Mouse (Mus musculus) neural tube, embryonic 14.5 days (tissue): ENCODE results near the gene Dhfr. TPM values are rescaled to one million over a fixed set of nuclear protein-coding genes. Genes with fewer than 3 reads are reported as not detected.
"Not testable (repeated sequence)": the region's sequence is repeated elsewhere in the genome, so short reads cannot be mapped to it uniquely, and the experiment has no call there.

Experiments used
- ATAC-seq: fragments of 200-750 bp; cut with Nextera tagmentation; 2 replicates; pipeline ENCODE4 v1.8.0; 2017; ENCODE audit warnings: low read depth, mild to moderate bottlenecking, moderate TSS enrichment, moderate library complexity
- H3K27ac ChIP-seq: fragments of 300-500 bp; sonication (generic); 2 replicates; pipeline ENCODE4 v1.5.1; 2014; ENCODE audit warnings: low read depth, mild to moderate bottlenecking, control low read depth, low read length, moderate library complexity, mixed read lengths
- H3K27me3 ChIP-seq: fragments of 300-500 bp; sonication (generic); 2 replicates; pipeline ENCODE4 v1.6.1; 2014; ENCODE audit warnings: low read length; ENCODE audit not compliant: control insufficient read depth, insufficient read depth
- H3K36me3 ChIP-seq: fragments of 300-500 bp; sonication (generic); 2 replicates; pipeline ENCODE4 v1.6.1; 2014; ENCODE audit warnings: low read length, mixed read lengths; ENCODE audit not compliant: control insufficient read depth, insufficient read depth
- H3K4me1 ChIP-seq: fragments of 300-500 bp; sonication (generic); 2 replicates; pipeline ENCODE4 v1.6.1; 2014; ENCODE audit warnings: low read length; ENCODE audit not compliant: control insufficient read depth, insufficient read depth
- H3K4me2 ChIP-seq: fragments of 300-500 bp; sonication (generic); 2 replicates; pipeline ENCODE4 v1.6.1; 2014; ENCODE audit warnings: mild to moderate bottlenecking, low read depth, low read length, control low read depth
- H3K4me3 ChIP-seq: fragments of 300-500 bp; sonication (generic); 2 replicates; pipeline ENCODE4 v1.5.1; 2014; ENCODE audit warnings: low read depth, low read length, control low read depth, mixed read lengths
- H3K9ac ChIP-seq: fragments of 300-500 bp; sonication (generic); replicated peaks from 2 replicates; pipeline ENCODE4 v1.6.1; 2014; ENCODE audit warnings: low read depth, mild to moderate bottlenecking, control low read depth, low read length, mixed read lengths
- H3K9me3 ChIP-seq: fragments of 300-500 bp; sonication (generic); 2 replicates; pipeline ENCODE4 v1.6.1; 2016; ENCODE audit warnings: low read length; ENCODE audit not compliant: control insufficient read depth
- WGBS: fragments of 180-500 bp; shearing (Covaris S2); extraction: QIAGEN DNeasy Blood & Tissue Kit; methylation state at CpG from one replicate; pipeline ENCODE4 v1.1.7; 2014; 5-methylcytosine and 5-hydroxymethylcytosine counted together
- polyA plus RNA-seq: library from polyadenylated mRNA; unstranded; fragments of >200 nt; fragmentation: Nextera tagmentation; extraction: Ambion mirVana; gene quantifications from 2 replicates; pipeline ENCODE4 v1.2.1, GENCODE M21; 2014

The Dhfr gene
- polyA plus RNA-seq, 1 experiment from 2014 or later = 3.2 TPM

DNA sequence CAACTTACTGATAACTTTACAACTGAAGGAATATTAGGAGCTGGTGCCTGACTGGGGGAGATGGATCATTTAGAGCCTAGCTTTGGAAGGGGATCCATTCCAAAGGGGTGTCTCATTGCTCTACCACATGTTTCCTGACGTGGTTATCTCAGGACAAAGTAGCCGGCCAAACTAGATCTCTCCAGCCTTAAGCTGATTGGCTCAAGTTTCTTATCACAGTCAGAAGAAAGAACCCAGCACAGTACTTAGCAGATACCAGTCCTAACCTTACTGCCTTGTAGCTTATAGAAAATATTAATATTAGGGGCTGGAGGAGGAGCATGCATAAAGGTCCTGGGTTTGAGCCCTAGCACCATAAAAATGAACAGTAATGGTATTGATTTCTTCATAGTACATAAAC is 7.1 kb downstream of the Dhfr start:
- no peak overlapping the region for H3K9ac ChIP-seq
- H3K4me1 ChIP-seq = no peaks in the 10 kb centered on the region
- H3K36me3 ChIP-seq = no peaks in the 10 kb centered on the region
- no peak for ATAC-seq
- no peaks in the 10 kb centered on the region for H3K9me3 ChIP-seq
- no peaks in the 10 kb centered on the region for H3K27me3 ChIP-seq
- H3K4me3 ChIP-seq = no peak overlapping the region
- WGBS = 93% methylated on average over 2 of the region's 2 CpGs
- no peak overlapping the region for H3K27ac ChIP-seq
- H3K4me2 ChIP-seq = no peak overlapping the region

GRCm38 (mm10) chr13:92365312-92365711 is 10.8 kb downstream of the Dhfr start:
- WGBS = 86% methylated on average over 4 of the region's 4 CpGs
- H3K27ac ChIP-seq = no peak overlapping the region
- H3K27me3 ChIP-seq = no peaks in the 10 kb centered on the region
- no peak overlapping the region for H3K9ac ChIP-seq
- no peak for ATAC-seq
- H3K4me3 ChIP-seq = no peak overlapping the region
- H3K4me1 ChIP-seq = no peaks in the 10 kb centered on the region
- H3K36me3 ChIP-seq = no peaks in the 10 kb centered on the region
- no peak overlapping the region for H3K4me2 ChIP-seq
- no peaks in the 10 kb centered on the region for H3K9me3 ChIP-seq

DNA sequence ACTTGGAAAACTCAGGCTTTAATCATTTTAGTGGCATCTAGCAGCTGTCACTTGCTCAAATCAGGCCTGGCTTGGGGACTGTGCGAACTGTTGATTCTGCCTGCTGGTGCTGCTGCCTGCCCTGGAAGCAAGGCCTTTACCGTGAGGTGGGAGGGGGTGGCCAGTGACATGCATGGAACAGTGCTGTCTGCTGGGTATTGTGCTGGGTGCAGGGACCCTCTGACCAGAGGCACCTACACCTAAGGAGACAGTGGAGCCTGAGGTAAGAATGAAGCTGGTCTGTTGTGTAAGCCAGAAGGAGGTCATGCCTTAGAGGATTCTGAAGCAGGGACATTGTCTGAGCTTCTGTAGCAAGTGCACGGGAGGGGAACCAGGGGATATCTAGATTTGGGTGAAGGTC is 16.3 kb downstream of the Dhfr start:
- Histone ChIP-seq H3K4me3 (no peak overlapping the region), H3K9ac (no peak overlapping the region), H3K27me3 (no peaks in the 10 kb centered on the region), H3K4me1 (no peaks in the 10 kb centered on the region), H3K4me2 (no peak overlapping the region), H3K27ac (no peak overlapping the region), H3K36me3 (no peaks in the 10 kb centered on the region), H3K9me3 (no peaks in the 10 kb centered on the region)
- no peak for ATAC-seq
- WGBS = 98% methylated on average over 3 of the region's 3 CpGs

- H3K9me3 ChIP-seq, H3K9ac ChIP-seq, H3K4me2 ChIP-seq, H3K4me3 ChIP-seq, H3K36me3 ChIP-seq, H3K27ac ChIP-seq, H3K4me1 ChIP-seq, H3K27me3 ChIP-seq, ATAC-seq: not testable (repeated sequence)
- 85% methylated on average over 6 of the region's 6 CpGs for WGBS
Observed at GRCm38 (mm10) chr13:92371466-92371865, 16.9 kb downstream of the Dhfr start.

GRCm38 (mm10) chr13:92387367-92387766 is 32.8 kb downstream of the Dhfr start:
- Histone ChIP-seq H3K4me1 (no peaks in the 10 kb centered on the region), H3K27ac (no peak overlapping the region), H3K27me3 (no peaks in the 10 kb centered on the region), H3K36me3 (no peaks in the 10 kb centered on the region), H3K4me3 (no peak overlapping the region), H3K9me3 (no peaks in the 10 kb centered on the region), H3K9ac (no peak overlapping the region), H3K4me2 (no peak overlapping the region)
- WGBS = 87% methylated on average over 3 of the region's 3 CpGs
- ATAC-seq = no peak

GRCm38 (mm10) chr13:92393047-92393661 is 38.6 kb downstream of the Dhfr start:
- no peak for ATAC-seq
- no peaks in the 10 kb centered on the region for H3K4me1 ChIP-seq
- 89% methylated on average over 12 of the region's 12 CpGs for WGBS
- H3K9me3 ChIP-seq = no peaks in the 10 kb centered on the region
- H3K9ac ChIP-seq = no peak overlapping the region
- no peaks in the 10 kb centered on the region for H3K27me3 ChIP-seq
- no peaks in the 10 kb centered on the region for H3K36me3 ChIP-seq
- H3K27ac ChIP-seq = no peak overlapping the region
- H3K4me3 ChIP-seq = no peak overlapping the region
- H3K4me2 ChIP-seq = no peak overlapping the region

GRCm38 (mm10) chr13:92398491-92399384 is 44.2 kb downstream of the Dhfr start:
- H3K4me3 ChIP-seq = no peak overlapping the region
- peak; percentile 49; the same call in 1 of the 2 replicates for ATAC-seq
- no peak overlapping the region for H3K9ac ChIP-seq
- no peaks in the 10 kb centered on the region for H3K4me1 ChIP-seq
- H3K27me3 ChIP-seq = no peaks in the 10 kb centered on the region
- H3K9me3 ChIP-seq = no peaks in the 10 kb centered on the region
- H3K36me3 ChIP-seq = no peaks in the 10 kb centered on the region
- 70% methylated on average over 11 of the region's 11 CpGs for WGBS
- no peak overlapping the region for H3K27ac ChIP-seq
- no peak overlapping the region for H3K4me2 ChIP-seq

DNA sequence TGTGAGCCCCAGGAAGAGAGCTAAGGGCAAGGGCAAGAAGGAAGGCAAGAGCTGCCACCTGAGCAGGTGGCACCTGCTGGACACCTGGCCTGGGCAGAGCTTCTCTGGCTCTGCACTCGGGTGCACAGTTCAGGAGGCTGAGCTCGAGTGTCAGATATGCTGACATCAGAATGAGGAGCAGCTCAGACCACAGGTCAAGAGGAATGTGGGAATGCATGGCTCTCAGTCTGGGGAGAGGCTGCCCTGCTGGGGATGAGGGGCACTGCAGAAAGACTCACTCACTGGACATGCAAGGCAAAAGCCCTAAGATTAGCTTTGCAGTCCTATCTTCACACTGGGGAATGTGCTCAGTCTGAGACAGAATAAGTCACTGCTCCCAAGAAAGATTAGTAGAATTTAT is 47.5 kb downstream of the Dhfr start:
- Histone ChIP-seq H3K4me1 (no peaks in the 10 kb centered on the region), H3K27me3 (no peaks in the 10 kb centered on the region), H3K27ac (no peak overlapping the region), H3K9me3 (no peaks in the 10 kb centered on the region), H3K36me3 (no peaks in the 10 kb centered on the region), H3K4me3 (no peak overlapping the region), H3K9ac (no peak overlapping the region), H3K4me2 (no peak overlapping the region)
- 76% methylated on average over 2 of the region's 2 CpGs for WGBS
- no peak for ATAC-seq

- H3K4me3 ChIP-seq = no peak overlapping the region
- H3K4me2 ChIP-seq = no peak overlapping the region
- no peaks in the 10 kb centered on the region for H3K4me1 ChIP-seq
- no peaks in the 10 kb centered on the region for H3K27me3 ChIP-seq
- 83% methylated on average over 3 of the region's 3 CpGs for WGBS
- H3K36me3 ChIP-seq = no peaks in the 10 kb centered on the region
- no peak overlapping the region for H3K9ac ChIP-seq
- no peak overlapping the region for H3K27ac ChIP-seq
- ATAC-seq = no peak
- H3K9me3 ChIP-seq = no peaks in the 10 kb centered on the region
Observed at GRCm38 (mm10) chr13:92403496-92403895, 49.0 kb downstream of the Dhfr start.
